In the genomic region with DNA sequence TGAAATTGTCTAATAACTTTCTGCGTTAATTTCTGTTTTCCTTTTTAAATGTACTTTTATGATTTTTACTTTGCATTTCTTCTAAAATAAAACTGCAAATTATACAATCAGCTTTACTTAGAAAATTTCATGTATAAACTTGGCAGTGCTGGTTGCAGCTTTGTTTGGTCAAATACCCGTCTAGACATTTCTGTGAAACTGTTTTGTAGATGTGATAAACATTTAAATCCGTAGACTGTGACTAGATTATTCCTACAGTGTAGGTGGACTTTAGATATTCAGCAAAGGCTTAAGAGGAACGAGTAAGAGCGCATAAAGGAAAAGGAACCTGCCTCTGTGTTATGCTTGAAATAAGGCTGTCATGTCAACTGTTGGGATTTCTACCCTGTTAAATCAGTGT, we compare ENCODE assay signal across 22 mouse cellular contexts.
"Had no signal": no experiment of that assay in that cellular context is flagged by ENCODE, and none has a peak within 500 bp of the region (broad histone marks: within the 10 kb centered on the region; RNA-seq: fewer than 3 reads in every experiment).

No protein-coding gene starts in this region.

- ATAC-seq: hindbrain, embryonic 16.5 days; hindbrain, postnatal 0 days; inflammation-experienced regulatory T-cells, adult 6 months; intestine, embryonic 15.5 days; intestine, embryonic 16.5 days; intestine, postnatal 0 days had no signal

- DNase-seq: heart, postnatal 10 days; heart, postnatal 14 days; heart, postnatal 36 days; heart, postnatal 4 days; kidney, adult 11 months; kidney, adult 18-20 months; kidney, adult 2 months; kidney, adult 8-10 months; kidney, adult 9 months; kidney, postnatal 10 days; kidney, postnatal 14 days; kidney, postnatal 25 days; kidney, postnatal 36 days; kidney, postnatal 4 days; layer of hippocampus, adult 9-11 months; layer of hippocampus, postnatal 36 days had no signal
